Mouse (Mus musculus) heart, embryonic 13.5 days (tissue): ENCODE measurements around the gene Ifngr2. TPM values are rescaled to one million over a fixed set of nuclear protein-coding genes. Genes with fewer than 3 reads are reported as not detected.

Experiments
- ATAC-seq: fragments of 200-750 bp; cut with Nextera tagmentation; 2 replicates; pipeline ENCODE4 v1.8.0; 2017; ENCODE audit warnings: moderate TSS enrichment; ENCODE audit not compliant: insufficient number of reproducible peaks, low FRiP score, low TSS enrichment; ENCODE audit errors: extremely low read depth
- H3K27ac ChIP-seq: fragments of 300-500 bp; sonication (generic); replicated peaks from 2 replicates; pipeline ENCODE4 v1.5.1; 2015; ENCODE audit warnings: moderate library complexity, mild to moderate bottlenecking, inconsistent platforms
- H3K27me3 ChIP-seq: fragments of 300-500 bp; sonication (generic); replicated peaks from 2 replicates; pipeline ENCODE4 v1.6.1; 2015; ENCODE audit warnings: mild to moderate bottlenecking, inconsistent platforms
- H3K36me3 ChIP-seq: fragments of 300-500 bp; sonication (generic); 2 replicates; pipeline ENCODE4 v1.6.1; 2015; ENCODE audit warnings: mild to moderate bottlenecking, inconsistent platforms
- H3K4me1 ChIP-seq: fragments of 300-500 bp; sonication (generic); 2 replicates; pipeline ENCODE4 v1.6.1; 2015; ENCODE audit warnings: inconsistent platforms
- H3K4me2 ChIP-seq: fragments of 300-500 bp; sonication (generic); 2 replicates; pipeline ENCODE4 v1.6.1; 2015; ENCODE audit warnings: inconsistent platforms, mild to moderate bottlenecking, moderate library complexity
- H3K4me3 ChIP-seq: fragments of 300-500 bp; sonication (generic); 2 replicates; pipeline ENCODE4 v1.5.1; 2015; ENCODE audit warnings: moderate library complexity, mild to moderate bottlenecking, inconsistent platforms
- H3K9ac ChIP-seq: fragments of 300-500 bp; sonication (generic); 2 replicates; pipeline ENCODE4 v1.6.1; 2015; ENCODE audit warnings: inconsistent platforms, mild to moderate bottlenecking, moderate library complexity
- H3K9me3 ChIP-seq: fragments of 300-500 bp; sonication (generic); 2 replicates; pipeline ENCODE4 v1.6.1; 2016; ENCODE audit warnings: inconsistent platforms
- WGBS: fragments of 180-500 bp; shearing (Covaris S2); methylation state at CpG from one replicate; pipeline ENCODE4 v1.1.7; 2015; ENCODE audit warnings: mixed read lengths; 5-methylcytosine and 5-hydroxymethylcytosine counted together
- microRNA-seq: library from miRNA; unstranded; fragments of <30 nt; microRNA quantifications from one replicate; pipeline ENCODE4, GENCODE M21; 2016
- polyA plus RNA-seq: library from polyadenylated mRNA; unstranded; fragments of >200 nt; fragmentation: Nextera tagmentation; extraction: Ambion mirVana; gene quantifications from 2 replicates; pipeline ENCODE4 v1.2.1, GENCODE M21; 2015

Gene Ifngr2
- polyA plus RNA-seq, 1 experiment from 2014 or later, result 108 TPM

- H3K27me3 ChIP-seq, result no peaks in the 10 kb centered on the region
- H3K27ac ChIP-seq, result no peak overlapping the region
- no peak overlapping the region for H3K4me3 ChIP-seq
- H3K4me1 ChIP-seq, result peaks cover 7% of the 10 kb centered on the region; the same call in 1 of the 2 replicates
- H3K9ac ChIP-seq, result no peak overlapping the region
- 62% methylated on average over 9 of the region's 9 CpGs for WGBS
- no peak overlapping the region for H3K4me2 ChIP-seq
- H3K9me3 ChIP-seq, result no peaks in the 10 kb centered on the region
- no peaks in the 10 kb centered on the region for H3K36me3 ChIP-seq
- no peak for ATAC-seq
These were observed 62.8 kb downstream of the Ifngr2 start for GRCm38 (mm10) chr16:91609501-91610245.

DNA sequence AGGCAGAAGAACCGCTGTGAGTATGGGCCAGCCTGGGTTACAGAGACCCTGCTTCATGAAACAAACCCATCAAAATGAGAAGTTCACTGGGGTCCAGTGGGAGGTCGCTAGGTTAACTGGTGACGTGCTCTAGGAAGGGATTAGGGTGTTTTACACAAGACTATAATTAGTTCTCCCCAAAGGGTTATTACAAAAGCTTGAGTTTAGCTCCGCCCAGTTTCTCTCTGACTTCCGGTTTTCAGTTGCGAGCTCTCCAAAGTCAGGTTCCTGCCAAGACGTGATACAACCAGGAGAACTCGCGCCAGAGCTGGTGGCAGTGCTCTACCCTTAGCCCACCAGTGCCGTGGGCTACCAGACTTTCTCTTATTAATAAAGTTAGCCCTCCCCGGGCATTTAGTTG lies 64.4 kb downstream of the Ifngr2 start:
- Histone ChIP-seq H3K9ac (no peak overlapping the region), H3K27ac (no peak overlapping the region), H3K4me3 (no peak overlapping the region), H3K36me3 (no peaks in the 10 kb centered on the region), H3K27me3 (no peaks in the 10 kb centered on the region), H3K4me2 (no peak overlapping the region), H3K9me3 (no peaks in the 10 kb centered on the region), H3K4me1 (peaks cover 7% of the 10 kb centered on the region; the same call in 1 of the 2 replicates)
- ATAC-seq, result no peak
- 63% methylated on average over 11 of the region's 11 CpGs for WGBS

GRCm38 (mm10) chr16:91612525-91612924 lies 65.7 kb downstream of the Ifngr2 start:
- Histone ChIP-seq H3K9ac (no peak overlapping the region), H3K4me1 (peaks cover 7% of the 10 kb centered on the region; the same call in 1 of the 2 replicates), H3K4me3 (no peak overlapping the region), H3K36me3 (no peaks in the 10 kb centered on the region), H3K27me3 (peaks cover 10% of the 10 kb centered on the region; the same call in 1 of the 2 replicates), H3K27ac (no peak overlapping the region), H3K4me2 (no peak overlapping the region), H3K9me3 (no peaks in the 10 kb centered on the region)
- WGBS, result 62% methylated on average over 5 of the region's 5 CpGs
- no peak for ATAC-seq

DNA sequence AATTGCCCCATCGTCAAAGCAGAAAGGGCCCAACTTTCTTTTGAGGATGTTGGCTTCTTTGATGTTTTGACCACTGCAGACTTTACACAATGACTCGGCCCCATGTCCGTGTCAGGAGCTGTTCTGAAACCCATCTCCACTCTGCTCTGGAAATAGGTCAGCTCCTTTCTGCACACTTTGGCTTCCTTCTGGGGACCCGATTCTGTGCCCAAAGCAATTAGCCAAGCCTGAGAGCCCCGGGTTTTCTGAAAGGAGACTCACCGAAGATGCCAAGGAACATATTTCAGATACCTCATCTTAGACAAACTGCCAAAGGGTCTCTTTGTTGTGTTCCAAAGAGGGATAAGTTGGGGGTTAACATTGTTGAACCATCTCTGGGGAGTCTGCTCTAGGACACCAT lies 67.7 kb downstream of the Ifngr2 start:
- Histone ChIP-seq H3K9ac (no peak overlapping the region), H3K4me2 (no peak overlapping the region), H3K9me3 (no peaks in the 10 kb centered on the region), H3K4me1 (peaks cover 11% of the 10 kb centered on the region), H3K27ac (no peak overlapping the region), H3K36me3 (no peaks in the 10 kb centered on the region), H3K4me3 (no peak overlapping the region), H3K27me3 (peaks cover 16% of the 10 kb centered on the region)
- no peak for ATAC-seq
- 81% methylated on average over 6 of the region's 6 CpGs for WGBS

Small RNAs within 50 kb of the gene (microRNA-seq; reads per million reads assigned to microRNA genes)
- not detected for gene Mir6367

Other genes starting within 250 kb of the Ifngr2 start
- gene Ifnar2, start 174.3 kb upstream of the Ifngr2 start, polyA plus RNA-seq, result 51.2 and 56.5 TPM in 2 replicates
- not detected in 2 replicates for gene Gm21970, start 155.4 kb upstream of the Ifngr2 start, polyA plus RNA-seq
- gene Il10rb, start 140.9 kb upstream of the Ifngr2 start, polyA plus RNA-seq, result 44.8 and 48.9 TPM in 2 replicates
- gene Ifnar1, start 61.8 kb upstream of the Ifngr2 start, polyA plus RNA-seq, result 33.1 and 37.9 TPM in 2 replicates
- gene Tmem50b, start 50.7 kb downstream of the Ifngr2 start, polyA plus RNA-seq, result 45.9 and 56.5 TPM in 2 replicates
- 3.5 and 4.7 TPM in 2 replicates for gene Dnajc28, start 72.0 kb downstream of the Ifngr2 start, polyA plus RNA-seq
- 72.6 and 77.2 TPM in 2 replicates for gene Gart, start 99.9 kb downstream of the Ifngr2 start, polyA plus RNA-seq
- 76.4 and 78.3 TPM in 2 replicates for gene Son, start 100.4 kb downstream of the Ifngr2 start, polyA plus RNA-seq
- 13.9 and 15.0 TPM in 2 replicates for gene Donson, start 141.7 kb downstream of the Ifngr2 start, polyA plus RNA-seq
- gene Cryzl1, start 181.9 kb downstream of the Ifngr2 start, polyA plus RNA-seq, result 51.4 and 58.5 TPM in 2 replicates
- gene Itsn1, start 182.2 kb downstream of the Ifngr2 start, polyA plus RNA-seq, result 19.5 and 20.0 TPM in 2 replicates